Mouse (Mus musculus): ENCODE measurements around the gene Lifr. TPM values are rescaled to one million over a fixed set of nuclear protein-coding genes. Genes with fewer than 3 reads are reported as not detected.
A peak's percentile ranks its signal among the peaks of the same experiment; 100 is the strongest.

Lifr gene
- total RNA-seq, 2 experiments from 2014 or later: 8.4 to 9.2 TPM

DNA sequence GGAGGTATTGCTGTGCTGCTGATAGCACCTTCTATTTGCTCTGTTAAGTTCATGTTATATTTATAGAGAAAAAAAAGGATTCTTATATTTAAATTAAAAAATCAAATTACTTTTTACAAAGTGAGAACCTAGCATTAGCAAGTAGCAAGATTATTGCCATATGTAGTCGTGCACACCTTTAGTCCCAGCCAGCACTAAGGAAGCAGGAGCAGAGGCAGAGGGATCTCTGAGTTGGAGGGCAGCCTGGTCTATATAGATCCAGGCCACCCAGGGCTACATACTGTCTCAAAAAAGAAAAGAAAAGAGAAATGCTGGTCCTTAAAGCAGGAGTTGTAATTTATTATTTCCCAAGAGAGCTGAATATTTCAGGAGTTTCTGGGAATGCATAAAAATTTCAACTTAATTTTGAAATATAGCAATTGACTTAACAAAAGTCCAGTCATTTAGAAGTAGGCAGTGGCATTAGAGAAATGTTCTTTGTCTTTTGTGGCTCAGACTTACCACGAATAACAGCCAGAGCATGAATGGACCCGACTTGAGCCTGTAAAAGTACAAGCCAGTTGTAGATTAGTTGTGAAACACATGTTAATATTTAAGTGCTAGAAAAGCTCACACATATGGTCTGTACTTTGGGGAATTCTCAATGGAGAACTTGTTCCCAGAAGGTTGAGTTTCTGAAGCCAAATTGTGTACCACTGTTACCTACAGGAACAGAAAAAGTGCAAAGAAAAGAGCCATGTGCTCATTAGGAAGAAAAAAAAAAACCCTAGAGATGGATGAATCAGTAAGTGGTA lies 107.4 kb downstream of the Lifr start:
- ATAC-seq (ENCODE audit: poor library complexity, severe bottlenecking): no peak

DNA sequence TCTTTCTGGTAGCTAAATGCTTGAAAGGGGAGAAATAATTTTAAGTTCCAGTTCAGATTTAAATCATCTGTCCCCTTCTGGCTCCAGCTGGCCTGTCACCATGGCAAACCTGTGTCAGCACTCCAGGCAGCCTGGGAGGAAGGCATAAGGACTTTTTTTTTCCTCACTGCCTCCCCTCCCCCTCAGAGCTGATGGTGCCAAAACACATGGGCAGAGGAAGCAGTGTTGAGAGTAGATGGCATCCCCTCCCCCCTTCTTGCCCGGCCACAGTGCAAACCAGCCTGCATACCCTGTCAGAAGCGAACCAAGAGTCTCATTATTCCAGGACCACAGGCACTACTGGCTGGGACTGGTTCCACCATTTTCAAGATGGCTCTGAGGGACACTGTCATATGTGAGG lies 108.4 kb downstream of the Lifr start:
- no peak for ATAC-seq (ENCODE audit: poor library complexity, severe bottlenecking)

DNA sequence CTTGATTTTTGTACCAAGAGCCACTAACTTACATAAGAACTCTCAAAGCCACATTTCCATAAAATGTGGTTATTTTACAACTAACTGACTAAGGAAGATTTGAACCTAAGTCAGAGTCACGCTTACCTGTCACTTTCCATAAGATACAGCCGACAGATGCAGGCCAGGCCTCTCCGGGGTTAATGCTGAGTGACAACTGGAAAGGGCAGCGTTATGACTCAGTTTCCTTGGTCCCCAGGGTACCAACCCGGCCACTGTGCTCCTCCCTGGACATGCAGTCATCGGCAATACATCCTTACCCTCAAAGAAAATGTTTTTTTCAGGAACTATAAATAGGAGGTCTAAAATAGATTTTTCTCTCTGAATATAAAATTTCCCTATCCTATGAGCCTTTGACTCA lies 109.9 kb downstream of the Lifr start:
- no peak for ATAC-seq (ENCODE audit: poor library complexity, severe bottlenecking)

DNA sequence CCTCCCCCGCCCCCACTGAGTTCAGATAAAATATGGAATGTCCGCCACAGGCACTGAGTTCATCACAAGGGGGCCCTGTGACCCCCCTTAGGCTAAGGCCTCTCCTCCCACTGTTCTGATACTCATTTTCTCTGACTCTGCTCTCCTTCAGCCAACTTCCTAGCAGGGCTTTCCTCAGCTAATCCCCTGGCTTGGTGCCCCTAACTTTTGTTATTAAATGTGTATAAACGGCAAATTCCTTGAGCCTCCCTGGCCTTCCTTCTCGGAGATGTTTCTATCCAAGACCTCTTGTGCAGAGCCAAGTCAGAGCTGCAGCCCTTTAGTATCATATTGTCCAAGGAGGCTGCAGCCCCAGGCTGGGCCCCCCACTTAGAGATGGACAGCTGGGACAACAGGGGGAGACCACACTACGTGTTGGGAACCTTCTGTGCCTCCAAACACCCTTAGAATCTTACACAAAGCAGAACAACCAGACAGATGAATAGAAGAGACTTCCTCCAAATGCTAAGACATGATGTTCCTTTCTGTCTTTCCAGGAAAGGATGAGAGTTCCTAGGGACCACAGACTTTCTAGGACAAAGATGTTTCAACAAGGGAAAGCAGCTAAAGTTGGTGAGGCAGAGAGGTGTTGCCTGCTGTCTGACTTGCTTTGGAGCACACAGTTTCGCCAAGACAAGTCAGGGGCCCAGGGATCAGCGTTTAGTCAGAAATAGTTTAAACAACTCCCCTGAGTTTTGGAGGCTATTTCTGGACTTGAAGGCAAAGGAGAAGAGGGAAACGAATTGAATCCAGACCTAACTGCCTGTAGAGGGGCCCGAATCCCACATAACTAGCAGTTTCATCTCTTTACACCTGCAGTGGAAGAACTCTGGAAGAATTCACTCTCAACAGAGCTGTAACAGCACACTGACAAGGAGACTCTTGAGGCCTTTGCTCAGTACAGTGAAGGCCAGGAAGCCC lies 111.3 kb downstream of the Lifr start:
- no peak for ATAC-seq (ENCODE audit: poor library complexity, severe bottlenecking)

DNA sequence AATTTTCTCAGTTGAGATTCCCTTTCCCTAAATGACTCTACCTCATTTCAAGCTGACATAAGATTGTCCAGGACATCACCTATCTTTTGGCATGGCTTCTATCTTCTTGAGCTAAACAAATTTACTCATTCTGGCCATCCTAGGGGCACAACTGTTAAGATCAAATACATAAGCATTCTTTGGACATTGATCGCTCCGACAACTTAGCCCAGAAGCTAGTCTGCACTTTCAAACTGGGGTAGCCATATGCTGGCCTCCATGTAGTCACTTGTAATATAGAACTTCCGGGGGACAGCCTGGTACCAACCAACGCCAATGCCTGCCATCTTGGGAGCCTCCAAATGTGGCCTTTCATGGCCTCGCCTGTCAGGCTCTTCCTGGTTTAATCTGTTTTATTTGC lies 112.6 kb downstream of the Lifr start:
- ATAC-seq (ENCODE audit: poor library complexity, severe bottlenecking): no peak

DNA sequence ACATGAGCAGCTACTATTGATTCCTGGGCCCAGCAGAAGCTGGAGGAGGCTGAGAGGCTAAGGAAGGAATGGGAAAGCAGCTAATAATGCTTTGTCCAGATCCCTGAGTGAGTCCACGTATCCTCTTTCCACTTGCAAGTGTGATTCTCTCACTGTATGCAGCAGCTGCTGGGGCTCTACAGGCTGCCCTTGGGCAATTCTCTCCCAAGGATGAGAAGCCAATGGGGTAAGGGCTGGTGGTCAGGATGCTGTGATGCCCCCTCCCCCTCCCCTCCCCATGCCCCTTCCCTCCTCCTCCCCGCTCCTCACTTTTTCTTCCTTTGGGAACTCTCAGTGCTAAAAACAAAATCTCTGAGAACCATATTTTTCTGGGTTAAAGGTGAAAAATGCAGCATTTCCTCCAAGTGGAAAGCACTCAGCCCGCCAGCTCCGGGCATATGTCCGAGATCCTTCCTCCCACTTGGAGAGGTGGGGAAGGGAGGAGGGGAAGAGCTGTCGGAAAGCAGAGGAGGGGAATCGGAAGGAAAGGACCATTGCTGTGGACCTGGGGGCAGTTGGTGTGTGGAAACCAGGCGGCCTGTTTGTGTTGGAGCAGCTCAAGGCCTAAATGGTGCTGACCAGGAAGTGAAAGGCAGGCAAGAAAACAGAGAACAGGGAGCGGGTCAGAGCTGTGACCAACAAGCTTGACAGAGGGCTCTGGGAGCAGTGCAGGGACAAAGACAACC lies 113.4 kb downstream of the Lifr start:
- ATAC-seq (ENCODE audit: poor library complexity, severe bottlenecking): no peak

DNA sequence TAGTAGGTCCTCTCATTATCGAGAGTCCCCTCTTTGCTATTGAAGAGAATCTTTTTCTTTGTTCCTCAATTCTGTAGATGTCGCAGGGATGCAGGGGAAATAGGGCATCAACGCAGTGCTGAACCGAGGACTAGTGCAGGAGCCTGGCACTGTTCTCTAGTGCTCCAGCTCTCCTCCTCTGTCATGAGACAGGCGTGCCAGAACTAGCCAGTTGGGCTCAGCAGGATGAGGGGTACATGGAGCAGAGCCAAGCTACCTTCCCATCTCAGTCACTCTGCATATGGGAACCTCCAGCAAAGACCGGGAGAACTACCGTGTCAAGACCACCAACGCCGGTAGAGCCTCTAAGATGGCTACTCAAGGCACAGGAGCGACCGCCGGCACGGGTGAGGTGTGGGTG lies 114.5 kb downstream of the Lifr start:
- no peak for ATAC-seq (ENCODE audit: poor library complexity, severe bottlenecking)

DNA sequence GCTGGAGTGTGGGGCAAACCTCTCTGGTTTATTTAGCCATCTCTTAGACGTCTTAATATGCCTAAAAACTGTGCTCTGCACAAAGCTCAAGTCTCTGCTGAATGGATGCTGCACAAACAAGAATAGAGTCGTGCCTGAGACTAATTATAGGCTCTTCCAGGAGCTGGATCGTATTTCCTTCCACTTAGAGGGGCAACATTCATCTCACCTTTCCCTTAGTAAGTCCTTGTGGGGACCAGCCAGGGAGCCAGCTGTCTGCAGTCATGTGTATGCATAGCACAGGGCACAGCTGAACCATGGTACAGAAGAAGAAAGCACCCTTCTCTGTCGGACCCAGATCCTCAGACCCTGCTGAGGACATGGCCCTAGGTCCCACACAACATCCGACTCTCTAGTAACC lies 115.7 kb downstream of the Lifr start:
- ATAC-seq (ENCODE audit: poor library complexity, severe bottlenecking): no peak

DNA sequence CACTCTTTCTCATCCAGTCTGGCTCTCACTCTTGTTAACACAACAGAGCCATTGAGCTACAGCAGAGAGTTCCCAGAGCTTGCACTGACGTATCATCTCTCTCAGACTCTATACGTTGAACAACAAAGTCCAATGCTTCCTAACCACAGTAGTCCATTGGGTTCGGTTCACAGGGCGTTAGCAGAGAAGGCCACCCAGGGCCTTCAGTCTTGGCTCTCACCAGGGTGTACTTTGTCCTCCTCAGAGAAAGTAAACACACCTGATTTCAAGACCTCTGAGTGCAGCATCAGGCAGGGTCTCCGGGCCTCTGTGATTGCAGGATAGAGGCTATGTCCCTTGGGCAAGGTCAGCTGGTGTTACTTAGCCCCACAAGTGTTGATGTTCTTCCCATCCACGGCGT lies 116.9 kb downstream of the Lifr start:
- ATAC-seq (ENCODE audit: poor library complexity, severe bottlenecking): no peak

DNA sequence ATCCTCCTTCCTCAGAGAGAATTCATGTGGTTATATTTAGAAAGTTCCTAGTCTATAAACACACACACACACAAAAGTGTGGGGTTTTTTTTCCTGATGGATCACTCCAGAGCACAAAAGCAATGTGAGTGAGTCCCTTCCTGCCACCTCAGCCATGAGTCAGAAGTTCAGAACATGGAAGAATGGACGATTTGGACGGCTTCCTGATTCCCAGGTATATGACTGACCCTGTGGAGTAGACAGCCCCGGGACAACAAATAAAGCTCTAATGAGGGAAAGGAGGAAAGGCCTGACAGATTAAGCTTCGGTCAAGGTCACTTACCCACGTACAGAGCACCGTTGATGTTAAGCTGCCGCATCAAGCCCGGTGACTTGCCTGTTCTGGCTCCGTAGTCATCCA lies 117.8 kb downstream of the Lifr start:
- ATAC-seq (ENCODE audit: poor library complexity, severe bottlenecking): no peak

DNA sequence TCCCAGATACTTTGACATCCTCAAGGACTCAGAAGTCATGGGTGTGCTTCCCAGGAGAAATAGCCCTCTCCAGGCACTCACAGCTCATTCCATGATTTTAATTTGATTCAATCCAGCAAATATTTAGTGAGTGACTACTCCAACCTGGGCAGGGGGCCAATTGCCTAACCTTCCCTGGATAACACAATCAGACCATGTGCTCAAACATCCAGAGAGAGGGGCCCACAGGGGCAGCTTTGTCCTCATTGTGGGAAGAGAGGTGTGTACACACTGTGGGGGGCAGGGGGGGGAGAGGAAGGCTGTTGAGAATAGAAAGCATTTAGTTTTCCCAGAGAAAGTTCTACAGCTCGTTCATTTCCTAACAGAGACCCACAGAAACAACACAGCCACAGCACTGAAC lies 123.3 kb downstream of the Lifr start:
- no peak for ATAC-seq (ENCODE audit: poor library complexity, severe bottlenecking)

DNA sequence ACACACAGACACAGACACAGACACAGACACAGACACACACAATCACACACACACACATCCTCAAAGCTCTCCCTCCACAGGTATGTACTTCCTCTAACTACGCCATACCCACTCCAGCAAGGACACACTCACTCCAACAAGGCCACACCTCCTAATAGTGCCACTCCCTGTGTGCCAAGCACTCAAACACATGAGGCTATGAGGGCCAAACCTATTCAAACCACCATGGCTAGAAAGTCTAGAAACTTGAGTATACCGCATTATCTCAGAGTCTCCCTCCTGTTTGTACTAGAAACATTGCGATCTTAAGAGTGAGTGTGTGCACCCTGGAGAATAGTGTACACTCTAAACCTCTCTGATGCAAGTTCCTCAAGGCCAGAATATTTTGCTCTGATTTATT lies 125.4 kb downstream of the Lifr start:
- ATAC-seq (ENCODE audit: poor library complexity, severe bottlenecking): no peak

DNA sequence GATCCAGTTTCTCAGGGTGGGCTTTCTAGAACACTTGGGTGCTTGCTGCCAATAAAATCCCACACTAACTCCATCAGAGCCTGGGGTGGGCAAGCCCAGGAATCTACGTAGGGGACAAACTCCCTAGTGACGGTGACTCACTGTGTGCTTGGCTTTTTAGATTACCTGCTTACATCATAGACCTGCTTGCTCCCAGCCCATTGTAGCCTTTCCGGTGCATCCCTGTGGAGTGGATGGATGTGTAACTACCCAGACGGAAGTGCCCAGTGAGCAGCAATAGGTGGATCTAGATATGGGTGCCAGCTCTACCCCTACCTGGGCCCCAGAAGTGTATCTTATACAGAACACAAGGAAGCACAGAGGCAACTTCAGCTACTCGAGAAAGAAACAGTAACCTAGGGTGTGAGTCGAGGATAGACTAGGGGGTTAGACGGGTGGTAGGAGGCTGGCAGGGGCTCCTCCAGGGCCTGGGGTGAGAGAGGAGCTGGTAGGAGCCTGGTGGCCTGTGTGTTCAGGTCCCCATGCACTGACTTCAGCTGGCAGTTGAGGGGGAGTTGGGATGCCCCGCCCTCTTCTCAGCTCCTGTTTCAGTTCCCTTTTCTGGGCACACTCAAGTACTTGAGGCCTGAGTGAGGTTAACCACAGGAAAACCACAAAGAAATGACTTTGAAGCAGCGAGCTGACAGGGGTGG lies 126.3 kb downstream of the Lifr start:
- ATAC-seq (ENCODE audit: poor library complexity, severe bottlenecking): peak; percentile 92

DNA sequence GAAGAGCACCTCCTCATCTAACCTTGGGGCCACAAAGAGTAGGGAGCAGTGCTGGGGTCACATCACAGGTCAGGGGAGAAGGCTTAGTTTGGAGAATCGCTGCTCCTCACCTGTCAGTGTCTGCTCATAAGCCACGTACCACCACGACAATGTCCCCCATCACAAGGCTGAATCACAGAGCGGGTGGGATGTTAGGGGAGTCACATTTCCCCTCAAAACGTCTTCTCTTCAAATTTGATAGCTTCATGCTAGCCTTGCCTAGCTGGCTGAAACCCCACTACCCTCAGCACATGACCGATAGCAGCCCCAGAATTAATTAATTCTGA lies 126.8 kb downstream of the Lifr start:
- no peak for ATAC-seq (ENCODE audit: poor library complexity, severe bottlenecking)

DNA sequence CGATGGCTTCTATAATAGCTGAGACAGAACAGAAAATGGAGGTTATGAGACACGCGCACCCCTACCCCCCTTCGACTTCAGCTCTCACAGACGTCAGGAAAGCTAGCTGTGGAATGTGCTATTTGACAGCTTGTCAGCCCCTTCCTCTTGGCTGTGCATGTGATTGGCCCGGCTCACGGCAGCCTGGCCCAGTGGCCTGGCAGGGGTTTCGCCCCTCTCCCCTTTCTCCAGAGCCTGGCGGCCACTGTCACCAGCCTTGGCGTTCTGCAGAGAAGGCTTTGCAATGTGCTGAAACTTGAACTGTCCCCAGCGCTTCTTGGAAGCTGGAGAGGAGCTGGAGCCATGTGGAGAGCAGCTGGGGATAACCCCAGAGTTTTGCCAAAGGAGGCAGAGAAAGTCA lies 132.4 kb downstream of the Lifr start:
- no peak for ATAC-seq (ENCODE audit: poor library complexity, severe bottlenecking)

DNA sequence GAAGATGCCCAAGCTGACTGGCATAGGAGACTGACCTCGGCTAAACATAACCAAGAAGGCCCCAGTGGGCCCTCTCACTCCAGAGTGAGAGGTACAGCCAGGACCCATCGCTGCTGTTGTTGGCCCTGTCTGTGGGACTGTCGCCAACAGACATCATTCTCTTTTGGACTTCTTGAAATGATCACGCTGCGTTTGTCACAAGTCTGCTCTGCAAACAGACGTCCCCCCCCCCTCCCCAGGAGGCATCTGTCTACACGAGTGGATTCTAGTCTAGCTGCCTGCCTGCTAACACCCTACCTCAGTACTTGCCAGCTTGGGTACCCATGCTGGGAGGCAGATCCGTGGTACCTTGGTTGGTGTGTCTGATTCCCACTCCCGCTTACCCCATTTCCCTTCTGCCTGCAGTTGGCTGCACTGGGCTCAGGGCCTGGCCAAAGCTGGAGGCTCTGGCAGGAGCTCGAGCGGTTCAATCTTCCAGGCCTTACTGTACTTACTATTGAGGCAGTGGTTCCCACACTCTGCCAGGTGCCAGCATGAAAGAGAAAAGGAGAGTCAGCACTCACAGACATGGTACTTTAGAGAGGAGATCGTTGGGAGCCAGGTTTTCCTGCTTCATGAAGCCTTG lies 133.8 kb downstream of the Lifr start:
- no peak for ATAC-seq (ENCODE audit: poor library complexity, severe bottlenecking)

DNA sequence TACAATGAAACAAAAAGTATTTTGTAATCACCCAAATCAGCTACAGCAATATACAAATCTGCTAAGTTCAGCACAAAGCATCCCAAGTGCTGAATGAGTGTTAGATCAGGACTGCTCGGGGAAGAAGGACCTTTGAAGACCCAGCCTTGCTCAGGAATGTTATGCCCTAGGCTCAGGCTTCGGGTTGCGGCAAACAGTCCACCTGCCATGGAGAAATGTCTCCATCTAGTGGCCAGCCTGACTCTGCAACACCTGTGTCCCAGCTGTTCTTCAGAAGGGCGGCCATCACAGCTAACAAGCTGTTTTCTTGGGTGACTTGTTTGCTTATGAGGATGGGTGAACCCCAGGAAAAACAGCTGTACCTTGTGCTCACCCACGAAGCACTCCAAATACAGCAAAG lies 135.8 kb downstream of the Lifr start:
- ATAC-seq (ENCODE audit: poor library complexity, severe bottlenecking): peak; percentile 96

DNA sequence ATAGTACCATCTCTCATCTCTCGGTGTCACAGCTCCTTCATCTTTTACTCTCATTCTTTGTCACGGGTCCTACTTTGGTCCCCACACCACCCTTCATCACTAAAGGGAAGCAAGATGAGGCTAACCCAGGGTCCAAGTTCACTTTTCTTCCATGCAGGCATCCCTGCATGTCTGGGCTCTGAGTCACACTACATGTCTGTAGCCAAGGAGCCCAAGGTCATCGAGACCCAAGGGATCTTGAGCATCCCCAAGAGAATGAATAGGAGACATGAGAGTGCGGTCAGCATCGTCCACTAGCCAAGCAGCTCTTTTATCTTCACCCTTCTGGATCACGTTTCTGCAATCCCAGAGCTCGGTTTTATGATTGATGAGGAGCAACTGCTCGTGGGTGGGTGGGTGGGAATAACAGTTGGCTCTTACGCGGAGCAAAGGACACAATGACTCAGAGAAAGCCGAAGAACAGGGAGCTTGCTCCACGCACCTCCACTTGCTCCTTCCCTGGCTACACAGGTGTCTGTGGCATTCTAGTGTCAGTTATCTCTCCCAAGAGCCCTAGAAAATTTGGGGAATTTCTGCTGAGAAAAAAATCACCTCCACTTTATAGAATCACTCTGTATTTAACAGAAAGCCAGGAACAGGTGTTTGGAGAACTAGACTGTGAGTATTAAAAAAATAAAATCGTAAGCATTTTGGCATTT lies 143.1 kb downstream of the Lifr start:
- no peak for ATAC-seq (ENCODE audit: poor library complexity, severe bottlenecking)

DNA sequence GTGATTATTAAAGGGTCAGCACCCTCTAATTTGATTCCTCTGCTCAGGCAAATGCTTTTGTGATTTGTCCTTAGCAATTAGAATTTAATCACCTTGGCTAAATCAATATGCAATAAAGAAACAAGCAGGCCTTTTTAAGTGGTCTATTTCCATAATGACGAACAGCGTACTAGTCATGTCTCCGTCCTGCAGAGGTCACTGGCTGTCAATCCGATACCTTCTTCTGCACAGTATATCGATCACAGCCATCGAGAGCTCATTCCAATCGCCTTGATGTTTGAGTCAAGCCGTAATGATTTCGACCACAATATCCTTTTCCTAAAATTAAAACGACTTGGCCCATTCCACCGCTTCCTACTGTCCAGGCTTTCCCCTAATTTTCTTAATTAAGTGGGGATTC lies 149.5 kb downstream of the Lifr start:
- ATAC-seq (ENCODE audit: poor library complexity, severe bottlenecking): no peak

DNA sequence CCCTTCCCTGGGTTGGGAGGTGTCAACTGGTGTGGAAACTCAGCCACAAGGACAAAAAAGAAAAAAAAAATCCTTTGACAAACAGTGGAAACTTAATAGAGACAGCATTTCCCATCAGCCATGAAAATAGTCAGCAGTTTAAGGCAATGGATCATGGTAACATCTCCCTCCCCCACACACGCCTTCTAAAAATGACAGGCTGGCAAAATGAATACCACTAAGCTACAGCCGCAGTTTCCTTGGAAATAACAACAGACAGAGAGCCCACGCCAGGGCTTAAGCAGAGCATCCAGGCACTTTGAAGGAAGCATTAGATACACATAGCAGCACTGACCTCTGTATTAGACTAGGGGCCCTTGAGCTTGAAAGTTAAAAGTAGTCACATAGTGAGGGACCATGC lies 150.5 kb downstream of the Lifr start:
- no peak for ATAC-seq (ENCODE audit: poor library complexity, severe bottlenecking)
